Mouse (Mus musculus): ENCODE measurements around the gene Hic1.
A peak's percentile ranks its signal among the peaks of the same experiment; 100 is the strongest.

DNA sequence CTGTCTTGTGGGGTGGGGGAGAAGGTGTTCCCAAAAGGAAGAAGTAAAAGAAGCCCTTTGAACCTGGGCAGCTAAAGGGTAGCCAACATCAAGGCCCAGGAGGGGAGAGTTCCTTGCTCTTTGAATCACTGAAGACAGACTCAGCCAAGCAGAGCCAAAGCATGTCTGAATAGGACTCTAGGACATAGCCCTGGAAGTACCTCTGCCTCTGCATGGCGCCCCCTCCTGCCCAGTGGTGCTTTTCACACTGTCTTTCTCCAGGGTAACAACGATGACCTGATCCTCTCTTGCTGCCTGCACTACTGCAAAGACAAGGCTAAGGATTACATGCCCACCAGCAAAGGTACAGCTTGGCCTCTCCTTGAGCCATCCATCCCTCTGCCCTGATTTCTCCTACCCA is 9.8 kb downstream of the Hic1 start:
- TF ChIP-seq POLR2A (IDR thresholded peaks at IDR 0.05; ENCODE audit: insufficient read depth, low read length): no peak
- TF ChIP-seq CTCF (IDR thresholded peaks at IDR 0.05; ENCODE audit: low read depth, low read length): peak; percentile 82
- no peak for TF ChIP-seq EP300 (IDR thresholded peaks at IDR 0.05; ENCODE audit: insufficient read depth, low read depth, low read length)
